Mouse (Mus musculus) cerebellum, adult 8-10 months (tissue): ENCODE results near the gene Asic2.
A peak's percentile ranks its signal among the peaks of the same experiment; 100 is the strongest.

Experiments
- DNase-seq: peaks from one replicate; pipeline ENCODE4 v3.0.0; 2022

Asic2 gene

DNA sequence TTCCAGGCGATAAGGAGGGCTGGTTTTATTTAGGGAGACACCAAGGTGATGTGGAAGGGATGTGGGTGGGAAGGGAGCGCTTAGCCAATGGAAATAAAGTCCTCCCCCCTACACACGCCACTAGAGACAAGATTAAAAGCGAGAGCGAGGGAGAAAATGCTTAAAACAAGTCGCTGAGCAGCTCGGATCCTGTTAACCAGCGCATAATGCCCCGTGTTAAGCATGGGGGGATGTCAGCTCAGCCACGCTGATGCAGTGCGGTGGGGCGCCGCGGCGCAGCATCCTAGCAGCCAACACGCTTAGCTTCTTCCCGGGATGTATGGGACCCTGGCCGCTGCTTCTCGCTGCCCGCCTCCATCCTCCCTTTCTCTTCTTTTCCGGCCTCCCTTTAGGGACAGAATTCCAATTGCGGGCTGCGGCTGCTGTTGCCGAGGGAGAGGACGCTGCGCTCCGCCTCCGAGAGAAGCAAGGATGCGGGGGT is at the start of gene Asic2:
Gene Asic2, minus strand, starts transcription at position 57 of the 481 bp plus-strand sequence.
- no peak for DNase-seq

DNA sequence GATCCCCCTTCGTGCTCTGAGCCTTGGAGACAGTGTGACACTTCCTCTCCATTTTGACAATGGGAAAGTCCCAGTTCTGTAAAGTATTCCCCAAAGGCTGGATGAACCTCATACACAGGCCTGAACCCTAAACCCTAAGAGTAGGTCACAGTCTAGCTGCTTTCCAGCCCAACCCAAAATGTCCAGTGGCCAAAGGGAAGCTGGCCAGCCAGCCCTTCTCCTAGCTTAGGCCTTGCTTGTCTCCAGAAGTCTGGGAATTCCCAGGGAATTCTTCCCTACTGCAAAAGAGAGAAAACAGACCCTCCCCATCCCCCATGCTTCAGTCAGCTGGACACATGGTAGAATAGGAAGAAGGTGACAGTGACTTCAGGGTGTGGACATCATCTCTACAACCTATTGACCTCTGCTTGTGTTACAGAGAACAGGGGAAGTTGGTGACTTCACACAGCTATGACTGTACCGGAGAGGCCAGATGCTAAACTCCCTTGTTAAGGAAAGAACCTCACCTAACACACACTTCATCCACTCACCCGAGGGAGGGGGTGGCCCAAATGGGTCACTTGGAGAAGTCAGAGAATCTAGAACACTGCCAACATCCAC is 48.0 kb upstream of the Asic2 start:
- DNase-seq, result no peak

DNA sequence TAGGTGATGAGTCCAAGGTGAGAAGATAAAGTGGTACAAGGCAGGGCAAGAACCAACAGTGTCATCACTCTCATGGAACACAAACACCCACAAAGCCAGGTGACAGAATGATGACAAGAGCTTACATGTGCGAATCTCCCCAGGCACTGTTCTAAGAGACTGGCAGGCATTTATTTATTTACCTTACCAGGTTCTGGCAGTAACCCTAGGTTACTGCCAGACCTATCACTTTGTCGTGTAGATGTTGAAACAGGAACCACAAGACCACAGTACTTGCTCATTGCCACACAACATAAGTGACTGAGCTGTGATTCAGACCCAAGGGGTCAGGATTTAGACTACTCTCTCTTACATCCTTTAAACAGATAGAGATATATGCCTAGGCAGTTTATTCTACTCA is 46.8 kb upstream of the Asic2 start:
- DNase-seq, result no peak

DNA sequence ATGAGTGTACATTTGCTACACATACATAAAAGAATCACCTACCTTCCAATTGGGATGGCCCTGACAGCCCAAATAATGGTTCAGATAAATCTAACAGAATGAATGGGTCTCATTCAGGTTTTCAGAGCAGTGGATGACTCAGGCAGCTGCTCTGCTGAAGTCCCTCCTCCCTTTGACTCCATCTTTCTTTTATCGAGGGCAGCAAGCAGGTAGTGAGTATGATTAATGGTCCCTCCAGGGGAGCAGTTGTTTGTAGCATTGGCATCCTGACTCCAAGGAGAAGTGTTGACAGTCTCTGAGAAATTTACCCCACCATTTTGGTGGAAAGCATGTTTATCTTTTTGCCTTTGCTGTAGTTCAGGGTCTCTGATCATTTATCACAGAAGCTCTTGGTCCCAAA is 45.5 kb upstream of the Asic2 start:
- DNase-seq, result no peak

DNA sequence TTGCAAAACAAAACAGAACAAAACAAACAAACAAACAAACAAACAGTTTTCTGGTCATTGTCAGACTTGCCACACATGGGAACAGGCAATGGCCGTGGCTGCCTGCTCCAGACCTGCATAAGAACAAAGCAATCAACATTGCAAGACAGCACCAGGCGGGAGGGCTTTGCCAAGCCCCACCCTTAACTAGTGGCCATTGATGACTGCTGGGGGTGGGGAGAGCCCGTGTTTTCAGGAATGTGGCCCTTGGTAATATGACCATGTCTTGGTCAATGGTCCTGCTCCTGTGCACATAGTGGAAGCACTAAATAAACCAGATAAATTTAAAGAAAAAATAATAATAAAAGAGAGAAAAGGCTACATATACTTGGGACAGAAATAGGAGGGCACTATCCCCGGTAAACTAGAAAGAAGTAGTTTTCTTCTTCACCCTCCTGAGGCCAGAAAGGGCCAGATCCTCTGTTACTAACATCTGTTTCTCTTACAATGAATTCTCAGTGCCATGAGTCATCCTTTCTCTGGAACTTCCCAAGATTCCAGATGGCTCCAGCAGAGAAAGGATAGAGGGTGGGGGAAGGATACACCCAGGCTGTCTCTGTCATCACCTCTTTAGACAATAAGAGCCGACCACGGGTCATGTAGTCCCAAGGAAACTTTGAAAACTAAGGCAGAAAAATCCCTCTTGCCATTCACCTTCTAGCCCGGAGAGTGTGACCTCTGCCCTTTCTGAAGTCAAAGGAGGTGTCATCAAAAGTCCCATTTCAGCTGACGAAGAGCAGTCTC is 43.3 kb upstream of the Asic2 start:
- no peak for DNase-seq

DNA sequence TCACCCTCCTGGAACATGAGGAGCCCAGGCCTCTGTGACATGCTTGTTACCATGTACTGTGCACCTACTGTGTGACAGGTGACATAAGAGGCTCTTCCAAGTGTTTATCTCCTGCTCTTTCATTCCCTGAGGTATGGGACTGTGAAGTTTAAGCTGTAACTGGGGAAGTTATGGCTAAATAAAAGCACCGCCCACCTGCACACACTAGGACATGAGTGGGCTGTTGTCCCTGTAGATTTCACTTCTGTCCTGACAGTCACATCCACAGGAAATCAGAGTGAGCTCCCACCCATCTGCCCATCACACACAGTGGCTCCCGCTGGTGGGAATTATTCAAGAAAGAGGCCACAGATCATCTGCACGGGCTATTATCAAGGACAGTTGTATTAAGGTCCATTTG is 41.9 kb upstream of the Asic2 start:
- DNase-seq, result no peak

DNA sequence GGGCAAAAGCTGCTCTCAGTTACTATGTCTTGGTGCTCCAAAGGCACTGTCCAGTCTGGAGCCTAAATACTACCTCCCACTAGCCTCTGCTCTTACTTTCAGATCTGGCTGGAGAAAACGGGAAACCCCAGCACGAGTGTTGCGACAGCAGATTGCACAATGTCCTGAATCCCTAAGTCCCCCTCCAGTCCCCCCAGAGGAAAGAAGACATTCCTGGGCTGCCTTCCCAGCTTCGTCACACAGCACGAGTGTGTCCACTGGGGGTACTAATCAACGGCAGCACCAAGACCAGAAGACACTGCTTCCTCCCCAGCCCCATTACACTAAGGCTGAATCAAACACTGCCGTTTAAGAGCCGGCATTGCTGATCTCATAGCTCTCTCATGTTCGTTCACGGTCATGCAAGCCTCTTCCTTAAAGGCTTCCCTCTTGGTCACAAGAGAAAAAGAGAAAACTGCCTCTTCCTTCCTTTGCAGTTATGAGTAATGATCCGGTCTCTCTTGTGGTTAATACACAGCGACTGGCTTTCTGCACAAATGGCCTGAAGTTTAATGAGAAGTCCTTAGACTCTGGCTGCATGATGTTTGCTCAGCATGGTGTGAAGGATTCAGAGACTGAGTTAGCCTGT is 38.7 kb upstream of the Asic2 start:
- DNase-seq, result no peak

- no peak for DNase-seq
These were observed 36.6 kb upstream of the Asic2 start for GRCm38 (mm10) chr11:82004810-82005209.

GRCm38 (mm10) chr11:82000581-82000980 is 32.3 kb upstream of the Asic2 start:
- DNase-seq, result no peak

- DNase-seq, result no peak
These were observed 31.2 kb upstream of the Asic2 start for GRCm38 (mm10) chr11:81999469-81999868.

DNA sequence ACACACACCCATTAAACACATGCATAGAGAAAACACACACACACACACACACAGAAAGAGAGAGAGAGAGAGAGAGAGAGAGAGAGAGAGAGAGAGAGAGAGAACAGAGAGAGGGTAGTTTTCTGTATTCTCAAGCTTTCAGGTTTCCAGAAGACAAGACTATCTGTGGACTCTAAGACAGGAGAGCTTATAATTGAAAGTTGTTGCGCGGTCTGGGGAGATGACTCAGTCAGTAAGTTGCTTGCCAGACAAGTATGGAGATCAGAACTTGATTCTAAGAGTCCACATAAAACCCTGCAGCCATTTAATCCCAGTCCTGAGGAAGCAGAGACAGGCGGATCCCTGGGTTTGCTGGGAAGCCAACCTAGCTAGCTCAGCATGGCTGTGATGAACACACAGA is 30.4 kb upstream of the Asic2 start:
- no peak for DNase-seq

- no peak for DNase-seq
These were observed 28.8 kb upstream of the Asic2 start for GRCm38 (mm10) chr11:81997085-81997484.

DNA sequence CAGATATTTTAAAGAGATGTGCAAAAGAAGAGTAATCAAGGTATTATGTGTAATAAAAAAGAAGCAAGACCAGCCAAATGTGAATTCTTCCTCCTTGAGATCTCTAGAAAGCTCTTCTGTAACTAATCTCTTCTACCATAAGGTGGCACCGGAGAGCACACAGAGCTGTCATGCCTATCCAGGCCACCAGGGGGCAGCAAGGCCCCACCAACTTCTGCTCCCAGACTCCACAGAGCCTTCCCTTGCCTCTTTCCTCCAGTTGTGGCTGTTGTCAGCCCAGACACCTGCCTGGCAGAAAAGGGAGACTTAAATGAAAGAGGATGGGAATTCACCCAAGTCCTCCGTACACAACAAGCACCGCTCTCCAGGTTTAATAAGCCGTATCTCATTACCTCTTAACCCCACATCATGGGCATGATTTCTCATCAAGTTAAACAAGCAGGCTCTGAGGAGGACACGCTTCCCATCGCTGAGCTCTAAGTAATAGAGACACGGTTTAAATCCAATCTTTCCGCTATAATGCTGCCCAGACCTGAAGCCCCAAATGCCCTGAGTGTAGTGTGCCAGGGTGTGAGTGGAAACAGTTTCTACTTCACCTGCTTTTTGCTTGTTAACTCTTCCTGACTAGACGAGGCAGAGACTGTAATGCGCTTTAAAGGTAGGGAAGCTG is 28.1 kb upstream of the Asic2 start:
- peak; percentile 62 for DNase-seq

DNA sequence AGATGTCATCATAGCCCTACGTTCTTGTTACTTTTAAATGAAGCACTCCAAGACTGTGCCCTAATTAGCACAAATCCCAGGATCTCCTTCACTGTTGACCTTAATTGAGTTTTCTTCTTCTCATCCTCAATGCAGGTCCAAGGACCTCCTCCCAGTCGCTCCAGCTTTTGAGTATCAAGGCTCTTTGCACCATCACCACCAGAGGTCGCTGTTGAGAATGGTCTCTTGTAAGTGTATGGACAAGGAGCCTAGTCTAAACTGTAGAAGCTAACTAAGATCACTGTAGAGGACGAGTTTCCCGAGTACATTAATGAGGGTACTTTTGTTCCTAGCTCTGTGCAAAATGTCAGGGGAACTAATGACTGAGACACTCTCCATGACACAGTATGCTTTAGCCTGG is 14.9 kb upstream of the Asic2 start:
- peak; percentile 23 for DNase-seq

- DNase-seq, result no peak
These were observed 13.9 kb upstream of the Asic2 start for GRCm38 (mm10) chr11:81982191-81982590.

GRCm38 (mm10) chr11:81974577-81974976 is 6.3 kb upstream of the Asic2 start:
- peak; percentile 4 for DNase-seq

GRCm38 (mm10) chr11:81973699-81974098 is 5.4 kb upstream of the Asic2 start:
- DNase-seq, result no peak

GRCm38 (mm10) chr11:81972044-81972443 is 3.8 kb upstream of the Asic2 start:
- DNase-seq, result no peak

DNA sequence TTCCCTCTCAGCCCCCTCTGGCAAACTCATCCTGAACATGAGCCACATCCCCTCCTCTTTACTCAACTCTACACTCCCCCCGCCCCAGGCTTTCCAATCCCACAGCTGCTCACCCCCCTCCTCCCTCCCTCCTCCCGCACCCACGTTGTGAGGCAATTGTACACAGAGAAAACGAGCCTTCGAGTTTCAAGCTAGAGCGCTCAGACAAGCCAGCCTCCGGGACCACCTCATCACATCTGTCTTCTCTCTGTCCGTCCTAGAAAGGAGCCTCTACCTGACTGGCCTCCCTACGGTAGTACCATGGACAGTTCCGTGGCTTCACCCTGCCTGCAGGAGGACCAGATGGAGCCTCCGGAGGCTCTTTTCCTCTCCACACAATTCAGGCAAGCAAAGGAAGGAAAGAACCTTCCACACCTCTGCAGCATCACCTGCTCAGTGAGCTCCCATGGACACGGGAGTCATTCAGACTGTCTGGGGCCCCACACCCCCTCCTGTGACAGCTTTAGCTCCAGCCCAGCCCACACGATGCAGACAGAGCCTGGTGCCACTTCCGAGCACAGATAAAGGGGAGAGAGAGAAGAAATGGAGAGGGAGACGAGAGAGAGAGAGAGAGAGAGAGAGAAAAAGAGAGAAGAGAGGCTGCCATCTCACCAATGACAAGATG is 1.5 kb downstream of the Asic2 start:
- DNase-seq, result no peak

DNA sequence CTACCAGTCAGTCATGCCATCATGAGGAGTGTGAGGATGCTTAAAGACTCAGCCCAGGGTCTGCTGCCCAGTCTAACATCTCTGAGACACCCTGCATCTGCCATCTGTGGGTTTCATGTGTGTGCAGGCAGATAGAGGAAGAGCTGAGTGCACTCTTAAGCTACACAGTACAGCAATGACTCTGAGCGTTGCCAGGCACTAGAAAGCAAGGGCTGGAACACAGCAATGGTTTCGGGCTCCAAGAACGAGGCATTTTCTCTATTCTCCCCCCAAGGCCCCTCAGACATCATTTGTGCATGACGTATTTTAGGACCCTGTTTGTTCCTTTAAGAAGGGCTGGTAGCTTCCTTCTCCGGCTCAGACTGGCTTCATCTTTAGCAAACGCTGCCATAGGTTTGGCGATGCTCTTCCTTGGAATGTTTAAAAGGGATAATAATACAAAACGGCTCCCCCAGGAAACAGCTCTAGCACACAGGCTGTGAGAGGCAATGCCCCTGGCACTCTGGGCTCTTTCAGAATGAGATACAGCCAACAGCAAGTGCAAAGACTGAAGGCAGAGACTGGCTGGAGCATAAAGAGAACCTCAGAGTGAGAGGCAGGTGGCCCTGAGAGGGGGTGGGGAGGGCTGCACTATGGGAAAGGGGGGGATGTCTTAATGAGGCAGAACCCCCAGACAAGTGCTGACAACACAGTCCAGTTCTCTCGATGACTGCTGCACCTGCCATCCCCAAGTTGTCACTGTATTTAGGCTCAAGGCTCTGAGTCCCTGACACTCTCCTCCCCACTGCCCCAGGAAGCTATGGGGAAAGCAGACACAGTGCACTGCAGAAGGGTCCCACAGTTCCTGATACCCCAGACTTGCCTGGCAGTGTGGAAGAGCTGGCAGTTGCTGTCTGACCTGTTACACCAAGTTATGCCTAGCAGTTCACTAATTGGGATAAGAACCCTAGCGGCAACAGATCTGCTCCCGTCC is 2.3 kb downstream of the Asic2 start:
- DNase-seq, result no peak

DNA sequence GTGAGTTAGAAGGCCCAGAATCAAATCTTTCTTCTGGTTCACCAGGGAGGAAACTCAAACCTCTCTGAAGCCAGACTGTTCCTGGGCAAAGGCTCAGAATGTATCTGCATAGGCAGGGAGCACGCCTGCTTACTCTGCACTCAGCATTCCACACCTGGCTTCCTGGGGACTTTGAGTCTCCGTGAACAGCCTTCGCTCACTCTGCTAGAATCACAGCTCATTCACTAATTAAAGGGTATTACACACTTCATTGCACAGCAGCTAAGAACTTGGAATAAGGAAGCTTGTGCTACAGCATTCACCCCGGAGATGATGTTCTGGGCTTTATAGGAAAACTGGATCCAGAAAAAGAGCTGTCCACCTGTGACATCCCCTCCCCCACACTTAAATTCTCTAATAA is 3.7 kb downstream of the Asic2 start:
- DNase-seq, result no peak

DNA sequence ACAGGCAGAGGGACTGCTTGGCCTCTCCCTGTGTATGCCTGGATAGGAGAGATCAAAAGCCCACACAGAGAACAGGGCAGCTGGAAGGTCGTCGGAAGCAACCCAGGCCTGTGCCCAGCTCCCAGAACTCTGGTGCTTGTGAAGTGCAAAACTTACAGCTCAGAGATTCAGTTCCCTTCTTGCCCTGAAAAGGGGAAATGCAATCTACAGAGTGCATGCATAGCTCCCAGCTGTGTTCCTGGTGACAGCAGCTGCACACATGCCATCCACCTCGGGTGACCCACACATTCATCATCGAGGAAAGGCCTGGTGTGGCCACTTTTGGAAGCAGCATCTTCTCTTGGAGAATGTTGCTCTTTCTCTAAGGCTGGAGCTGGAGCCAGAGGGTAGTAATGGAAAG is 13.9 kb downstream of the Asic2 start:
- DNase-seq, result no peak
